Mouse (Mus musculus) lung, adult 2 months (tissue): ENCODE data around the gene Hoxc12.

ENCODE experiments used
- CTCF ChIP-seq: fragments of 200-500 bp; IDR thresholded peaks from 2 replicates; pipeline ENCODE4 v1.5.1; 2011; ENCODE audit warnings: mild to moderate bottlenecking, low read length, control low read depth; ENCODE audit not compliant: insufficient read depth
- POLR2A ChIP-seq: fragments of 200-500 bp; IDR thresholded peaks from 2 replicates; pipeline ENCODE4 v1.6.1; 2011; ENCODE audit warnings: low read depth, mild to moderate bottlenecking, control low read depth, low read length, borderline replicate concordance; ENCODE audit errors: extremely low read depth

- TF ChIP-seq CTCF (no peak), POLR2A (no peak)
Measured at GRCm38 (mm10) chr15:102955833-102956640, 19.5 kb downstream of the Hoxc12 start.
